Comparison of ENCODE assay signal across 27 mouse cellular contexts in genomic region chr16:45819911-45820310, GRCm38 (mm10).
"Had no signal": no experiment of that assay in that cellular context is flagged by ENCODE, and none has a peak within 500 bp of the region (broad histone marks: within the 10 kb centered on the region; RNA-seq: fewer than 3 reads in every experiment).

No protein-coding gene starts in this region.

- H3K27ac ChIP-seq: gastrocnemius, adult 2 months; heart, embryonic 10.5 days; hindbrain, embryonic 10.5 days; hindbrain, embryonic 12.5 days; hindbrain, embryonic 14.5 days; intestine, embryonic 15.5 days; kidney, postnatal 0 days; left cerebral cortex, adult 2 months; limb, embryonic 10.5 days; limb, embryonic 12.5 days; liver, embryonic 13.5 days; liver, embryonic 15.5 days had no signal

- ATAC-seq: hindbrain, embryonic 16.5 days; inflammation-experienced regulatory T-cells, adult 6 months; intestine, embryonic 15.5 days; intestine, postnatal 0 days had no signal

- H3K4me1 ChIP-seq: hindbrain, embryonic 10.5 days; hindbrain, embryonic 12.5 days; intestine, embryonic 15.5 days; limb, embryonic 12.5 days; liver, embryonic 13.5 days; liver, embryonic 15.5 days had no signal

- H3K36me3 ChIP-seq: liver, embryonic 15.5 days had no signal

- H3K4me2 ChIP-seq: heart, embryonic 12.5 days; hindbrain, embryonic 12.5 days; hindbrain, embryonic 14.5 days; intestine, embryonic 15.5 days; limb, embryonic 12.5 days; liver, embryonic 11.5 days; liver, embryonic 13.5 days; liver, embryonic 15.5 days had no signal

- H3K4me3 ChIP-seq: gastrocnemius, adult 2 months; heart, embryonic 10.5 days; heart, embryonic 12.5 days; hindbrain, embryonic 10.5 days; hindbrain, embryonic 12.5 days; intestine, embryonic 15.5 days; left cerebral cortex, adult 2 months; limb, embryonic 10.5 days; limb, embryonic 12.5 days; liver, embryonic 13.5 days; liver, embryonic 15.5 days had no signal

- DNase-seq: gastrocnemius, adult 2 months; gastrocnemius, postnatal 10 days; gastrocnemius, postnatal 25 days; heart, adult 18-20 months; heart, postnatal 10 days; heart, postnatal 4 days; kidney, adult 18-20 months; kidney, adult 8-10 months; kidney, postnatal 14 days; kidney, postnatal 36 days; liver; liver, embryonic 13.5 days had no signal

- H3K27me3 ChIP-seq: heart, embryonic 12.5 days; hindbrain, embryonic 12.5 days; intestine, embryonic 15.5 days; limb, embryonic 12.5 days; liver, embryonic 13.5 days; liver, embryonic 15.5 days had no signal

- H3K9me3 ChIP-seq: heart, embryonic 10.5 days; heart, embryonic 12.5 days; hindbrain, embryonic 10.5 days; hindbrain, embryonic 12.5 days; intestine, embryonic 15.5 days; limb, embryonic 10.5 days; limb, embryonic 12.5 days; liver, embryonic 13.5 days; liver, embryonic 15.5 days had no signal

- H3K9ac ChIP-seq: heart, embryonic 12.5 days; hindbrain, embryonic 12.5 days; hindbrain, embryonic 14.5 days; intestine, embryonic 15.5 days; limb, embryonic 12.5 days; liver, embryonic 13.5 days; liver, embryonic 15.5 days had no signal
